Comparison of ENCODE assay signal across 8 mouse cellular contexts in the genomic region with DNA sequence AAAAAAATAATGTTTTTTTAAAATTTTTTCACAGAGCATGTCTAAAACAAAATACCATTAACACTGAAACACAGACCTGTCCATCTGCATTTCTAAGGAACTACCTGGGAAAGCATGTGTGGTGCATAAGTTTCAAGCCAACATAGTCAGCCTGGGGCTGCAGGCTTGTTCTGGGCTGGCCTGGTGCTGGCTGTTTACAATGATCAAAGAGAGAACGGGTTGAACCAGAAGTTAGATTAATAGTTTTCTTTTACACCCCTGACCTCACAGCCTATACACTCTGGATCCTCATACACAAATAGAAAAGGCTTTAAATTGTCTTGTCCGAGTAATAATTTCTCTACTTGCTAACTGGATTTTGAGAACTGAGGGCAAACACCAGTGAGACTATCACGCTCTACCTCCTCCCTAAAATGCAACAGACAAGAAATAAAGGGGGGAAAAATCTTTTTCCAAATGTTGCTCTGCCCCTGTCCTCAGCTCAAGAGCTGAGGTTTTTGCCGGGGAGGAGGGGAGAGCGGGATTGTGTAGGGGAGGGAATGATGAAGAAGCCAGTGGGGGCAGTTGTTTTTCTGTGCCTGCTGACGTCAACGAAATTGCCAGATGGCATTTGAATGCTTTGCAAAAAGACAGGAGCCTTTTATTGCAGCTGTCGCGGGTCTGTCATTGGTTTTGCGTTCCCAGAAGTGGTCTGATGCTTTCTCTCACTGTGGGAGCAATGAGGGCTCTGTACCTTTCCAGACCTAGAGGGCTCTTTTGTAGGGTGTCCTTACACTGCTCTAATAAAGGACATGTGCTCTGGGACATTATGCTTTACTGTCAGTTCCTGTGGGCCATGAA.
DNase-seq lines count a peak whose midpoint lies in the region; ATAC-seq lines count a peak whose summit lies in the region.

No protein-coding gene starts in this region.

- peak; percentile 71 for ATAC-seq in forebrain, embryonic 11.5 days (replicated peaks; ENCODE audit: low FRiP score)
- peak; percentile 85 for ATAC-seq in midbrain, embryonic 15.5 days (replicated peaks)
- ATAC-seq in inflammation-experienced regulatory T-cells, adult 6 months, result no peak
- no peak for ATAC-seq in CD4-positive, CD25-positive, alpha-beta regulatory T cell, adult 4 months

- no peak overlapping the region for H3K4me3 ChIP-seq in forebrain, embryonic 11.5 days (ENCODE audit: low read depth, low read length)
- no peak overlapping the region for H3K4me3 ChIP-seq in midbrain, embryonic 15.5 days

- H3K27ac ChIP-seq in forebrain, embryonic 11.5 days (ENCODE audit: low read depth, low read length), result no peak overlapping the region
- H3K27ac ChIP-seq in midbrain, embryonic 15.5 days, result 0 out of 2 replicates have a peak overlapping the region, but pooled peaks have one; percentile 17

- H3K27me3 ChIP-seq in forebrain, embryonic 11.5 days (ENCODE audit: control insufficient read depth, insufficient read depth, low read length), result no peaks in the 10 kb centered on the region
- H3K27me3 ChIP-seq in midbrain, embryonic 15.5 days (replicated peaks), result no peaks in the 10 kb centered on the region

- peak; percentile 68 for DNase-seq in layer of hippocampus, adult 11-12 months (ENCODE audit: low spot score)
- no peak for DNase-seq in layer of hippocampus, adult 9-10 months (ENCODE audit: low spot score)
- DNase-seq in forebrain, embryonic 11.5 days (ENCODE audit: low spot score), result no peak
- peak; percentile 67 to 85 for DNase-seq in layer of hippocampus, adult 18-20 months (ENCODE audit: low spot score in 2 of 2)
- DNase-seq in heart, adult 8-10 months (ENCODE audit: low spot score), result no peak

- no peaks in the 10 kb centered on the region for H3K36me3 ChIP-seq in forebrain, embryonic 11.5 days (ENCODE audit: control insufficient read depth, insufficient read depth, low read length)
- H3K36me3 ChIP-seq in midbrain, embryonic 15.5 days (replicated peaks), result no peaks in the 10 kb centered on the region

- H3K9me3 ChIP-seq in forebrain, embryonic 11.5 days (ENCODE audit: control insufficient read depth, low read length), result no peaks in the 10 kb centered on the region
- no peaks in the 10 kb centered on the region for H3K9me3 ChIP-seq in midbrain, embryonic 15.5 days

- no peak overlapping the region for H3K9ac ChIP-seq in forebrain, embryonic 11.5 days (ENCODE audit: low read length)
- no peak overlapping the region for H3K9ac ChIP-seq in midbrain, embryonic 15.5 days

- no peak overlapping the region for H3K4me2 ChIP-seq in forebrain, embryonic 11.5 days (ENCODE audit: low read depth, low read length, severe bottlenecking)
- H3K4me2 ChIP-seq in midbrain, embryonic 15.5 days, result no peak overlapping the region

- 0 out of 2 replicates have a peak, but pooled peaks cover 2% of the 10 kb centered on the region for H3K4me1 ChIP-seq in forebrain, embryonic 11.5 days (replicated peaks; ENCODE audit: control insufficient read depth, insufficient read depth, low read length)
- peaks cover 6% of the 10 kb centered on the region for H3K4me1 ChIP-seq in midbrain, embryonic 15.5 days

- WGBS in forebrain, embryonic 11.5 days, result 58% methylated on average over 10 of the region's 10 CpGs
- WGBS in midbrain, embryonic 15.5 days, result 40% methylated on average over 10 of the region's 10 CpGs

Comparison
In these comparisons a context has a peak if more than half of its experiments do, and no peak if none do; other contexts are left out.
1. DNase-seq: peak in layer of hippocampus, adult 11-12 months (single experiment) and layer of hippocampus, adult 18-20 months (2 of 2); none in layer of hippocampus, adult 9-10 months (single experiment), forebrain, embryonic 11.5 days (single experiment) and heart, adult 8-10 months (single experiment).
2. ATAC-seq: peak in forebrain, embryonic 11.5 days (single experiment) and midbrain, embryonic 15.5 days (single experiment); none in inflammation-experienced regulatory T-cells, adult 6 months (single experiment) and CD4-positive, CD25-positive, alpha-beta regulatory T cell, adult 4 months (single experiment).